Mouse (Mus musculus): Measurements from ENCODE around the gene Atrip.

DNA sequence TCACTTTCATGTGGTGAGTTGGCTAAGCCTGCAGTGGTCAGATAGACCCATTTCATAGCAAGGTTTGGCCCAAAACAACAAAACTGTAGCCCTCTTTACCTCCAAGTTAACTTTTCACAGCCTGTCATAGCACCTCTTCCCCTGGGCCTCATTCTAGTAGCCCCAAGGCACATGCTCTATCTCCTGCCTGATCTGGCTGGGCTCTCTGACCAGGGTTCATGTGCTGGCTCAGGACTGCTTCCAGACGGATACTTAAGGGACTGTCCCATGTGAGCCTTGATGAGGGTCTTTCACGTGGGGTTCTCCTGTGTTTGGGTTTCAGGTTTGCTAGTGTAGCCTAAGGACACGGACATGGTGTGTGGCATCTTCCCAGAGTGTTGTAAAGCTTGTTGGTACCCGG is 34.2 kb downstream of the Atrip start:
- TF ChIP-seq POLR2A (IDR thresholded peaks at IDR 0.05; ENCODE audit: extremely low read depth, insufficient read depth, low read length) (no peak), CTCF (IDR thresholded peaks at IDR 0.05; ENCODE audit: low read depth, low read length) (no peak)

Data from liver, adult 2 months (tissue).